In genomic region chr9:22811931-22812330, GRCm38 (mm10) we compare ENCODE assay signal across 27 mouse cellular contexts.
DNase-seq lines count a peak whose midpoint lies in the region; ATAC-seq and TF ChIP-seq lines count a peak whose summit lies in the region.
"Had no signal": no experiment of that assay in that cellular context is flagged by ENCODE, and none has a peak within 500 bp of the region (broad histone marks: within the 10 kb centered on the region; RNA-seq: fewer than 3 reads in every experiment).

No protein-coding gene starts in this region.

- 78% methylated on average over 2 of the region's 2 CpGs for WGBS in liver, embryonic 12.5 days (ENCODE audit: insufficient replicate concordance)
- WGBS in liver, embryonic 11.5 days = 86% methylated on average over 2 of the region's 2 CpGs

- no peak overlapping the region for H3K9ac ChIP-seq in liver, embryonic 12.5 days
- no peak overlapping the region for H3K9ac ChIP-seq in liver, embryonic 11.5 days (ENCODE audit: low read depth, low read length)
- no peak overlapping the region for H3K9ac ChIP-seq in MEL (ENCODE audit: control insufficient read depth, low read depth, low read length, poor library complexity, severe bottlenecking)
- H3K9ac ChIP-seq: embryonic facial prominence, embryonic 13.5 days; forebrain, embryonic 13.5 days; heart, embryonic 12.5 days; heart, embryonic 15.5 days; hindbrain, embryonic 15.5 days had no signal

- peak overlapping the region; percentile 58 for H3K4me2 ChIP-seq in liver, embryonic 12.5 days
- H3K4me2 ChIP-seq in liver, embryonic 11.5 days = no peak overlapping the region
- H3K4me2 ChIP-seq: embryonic facial prominence, embryonic 13.5 days; forebrain, embryonic 13.5 days; heart, embryonic 12.5 days; heart, embryonic 15.5 days; hindbrain, embryonic 15.5 days had no signal

- no peak for TF ChIP-seq EP300 in MEL (IDR thresholded peaks at IDR 0.05; ENCODE audit: low read depth in 1 of 2, low read length in 2 of 2)

- no peak for DNase-seq in liver, embryonic 11.5 days (ENCODE audit: low spot score)
- DNase-seq in G1E (ENCODE audit: low spot score) (no peak), MEL (ENCODE audit: low read depth, low spot score) (no peak)
- peak; percentile 36 for DNase-seq in fat pad, adult 2 months (ENCODE audit: extremely low read depth, low read depth, low spot score)
- no peak for DNase-seq in right cerebral cortex, adult 2 months (ENCODE audit: low spot score in 2 of 2)
- DNase-seq: adrenal gland, adult 8-10 months; adrenal gland, postnatal 25 days; cerebellum, adult 18-20 months; cerebellum, adult 9-10 months; cerebellum, postnatal 14 days; gastrocnemius, postnatal 10 days; gastrocnemius, postnatal 36 days; heart, adult 18-20 months; heart, postnatal 10 days; heart, postnatal 4 days; kidney, adult 11 months had no signal

- no peak overlapping the region for H3K27ac ChIP-seq in liver, embryonic 12.5 days
- no peak overlapping the region for H3K27ac ChIP-seq in liver, embryonic 11.5 days (ENCODE audit: low read depth, low read length)
- H3K27ac ChIP-seq in MEL (ENCODE audit: control insufficient read depth, low read depth, low read length) = no peak overlapping the region
- H3K27ac ChIP-seq: embryonic facial prominence, embryonic 13.5 days; forebrain, embryonic 10.5 days; forebrain, embryonic 13.5 days; heart, embryonic 15.5 days; hindbrain, embryonic 15.5 days had no signal

- no peak for ATAC-seq in liver, embryonic 12.5 days
- no peak for ATAC-seq in liver, embryonic 11.5 days (replicated peaks; ENCODE audit: low FRiP score)
- no peak for ATAC-seq in G1E (ENCODE audit: extremely low read depth, insufficient number of reproducible peaks, low FRiP score, poor library complexity, severe bottlenecking)
- ATAC-seq in megakaryocyte-erythroid progenitor cell, adult 5-6 weeks (replicated peaks; ENCODE audit: low FRiP score, low TSS enrichment, poor library complexity, severe bottlenecking) = no peak
- ATAC-seq: CD4-positive, CD25-positive, alpha-beta regulatory T cell, adult 4 months; forebrain, embryonic 13.5 days; forebrain, embryonic 16.5 days had no signal

- H3K9me3 ChIP-seq in liver, embryonic 12.5 days (replicated peaks) = no peaks in the 10 kb centered on the region
- no peaks in the 10 kb centered on the region for H3K9me3 ChIP-seq in liver, embryonic 11.5 days (ENCODE audit: control insufficient read depth, low read length)
- H3K9me3 ChIP-seq in G1E (replicated peaks) (no peaks in the 10 kb centered on the region), MEL (replicated peaks; ENCODE audit: insufficient read depth, low read length) (no peaks in the 10 kb centered on the region)
- H3K9me3 ChIP-seq: embryonic facial prominence, embryonic 13.5 days; forebrain, embryonic 10.5 days; forebrain, embryonic 13.5 days; heart, embryonic 12.5 days; heart, embryonic 15.5 days; hindbrain, embryonic 15.5 days had no signal

- TF ChIP-seq RAD21 in MEL (IDR thresholded peaks at IDR 0.05; ENCODE audit: low read depth, low read length) = no peak

- TF ChIP-seq CTCF in G1E (IDR thresholded peaks at IDR 0.05; ENCODE audit: low read depth, low read length) (no peak), MEL (IDR thresholded peaks at IDR 0.05 in 2 of 3, conservative IDR thresholded peaks at IDR 0.05 in 1 of 3; ENCODE audit: control insufficient read depth in 1 of 3, insufficient read depth in 1 of 3, low read depth in 2 of 3, low read length in 3 of 3, poor library complexity in 1 of 3, severe bottlenecking in 1 of 3) (no peak)

- no peak overlapping the region for H3K4me3 ChIP-seq in liver, embryonic 12.5 days
- H3K4me3 ChIP-seq in liver, embryonic 11.5 days (ENCODE audit: low read depth, low read length) = no peak overlapping the region
- H3K4me3 ChIP-seq in G1E (ENCODE audit: low read depth, low read length) (peak overlapping the region; percentile 57; the same call in 1 of the 2 replicates), MEL (ENCODE audit: control insufficient read depth in 1 of 2, insufficient read depth in 1 of 2, low read depth in 2 of 2, low read length in 2 of 2) (no peak overlapping the region)
- H3K4me3 ChIP-seq: embryonic facial prominence, embryonic 13.5 days; erythroblast, embryonic 14.5 days; forebrain, embryonic 10.5 days; forebrain, embryonic 13.5 days; heart, embryonic 12.5 days; heart, embryonic 15.5 days; hindbrain, embryonic 15.5 days had no signal

- no peaks in the 10 kb centered on the region for H3K79me2 ChIP-seq in MEL (ENCODE audit: control insufficient read depth, insufficient read depth, low read length, poor library complexity)

- H3K36me3 ChIP-seq in liver, embryonic 12.5 days = no peaks in the 10 kb centered on the region
- no peaks in the 10 kb centered on the region for H3K36me3 ChIP-seq in liver, embryonic 11.5 days (ENCODE audit: control insufficient read depth, insufficient read depth, low read length)
- H3K36me3 ChIP-seq in G1E (replicated peaks) (peaks cover 27% of the 10 kb centered on the region), MEL (ENCODE audit: control insufficient read depth in 1 of 2, insufficient read depth in 2 of 2, low read length in 2 of 2) (peaks cover 0 to 45% of the 10 kb centered on the region in 2 experiments; a peak in 2 of 4 replicates)
- H3K36me3 ChIP-seq: embryonic facial prominence, embryonic 13.5 days; forebrain, embryonic 10.5 days; heart, embryonic 12.5 days; heart, embryonic 15.5 days; hindbrain, embryonic 15.5 days had no signal

- peaks cover 77% of the 10 kb centered on the region for H3K4me1 ChIP-seq in liver, embryonic 12.5 days
- peaks cover 50% of the 10 kb centered on the region for H3K4me1 ChIP-seq in liver, embryonic 11.5 days (replicated peaks; ENCODE audit: control insufficient read depth, insufficient read depth, low read length)
- H3K4me1 ChIP-seq in G1E (ENCODE audit: insufficient read depth, low read depth, low read length) (peaks cover 85% of the 10 kb centered on the region), MEL (ENCODE audit: control insufficient read depth in 1 of 2, insufficient read depth in 2 of 2, low read length in 2 of 2) (peaks cover 43 to 52% of the 10 kb centered on the region in 2 experiments)
- H3K4me1 ChIP-seq: forebrain, embryonic 13.5 days; hindbrain, embryonic 15.5 days had no signal

- TF ChIP-seq POLR2A in MEL (IDR thresholded peaks at IDR 0.05; ENCODE audit: control insufficient read depth in 1 of 2, insufficient read depth in 1 of 2, low read depth in 1 of 2, low read length in 2 of 2, poor library complexity in 1 of 2) = no peak

- no peaks in the 10 kb centered on the region for H3K27me3 ChIP-seq in liver, embryonic 12.5 days (replicated peaks)
- H3K27me3 ChIP-seq in liver, embryonic 11.5 days (replicated peaks; ENCODE audit: control insufficient read depth, insufficient read depth, low read length) = no peaks in the 10 kb centered on the region
- H3K27me3 ChIP-seq in G1E (ENCODE audit: insufficient read depth, low read length) = no peaks in the 10 kb centered on the region
- no peaks in the 10 kb centered on the region for H3K27me3 ChIP-seq in MEL (ENCODE audit: control insufficient read depth in 1 of 2, insufficient read depth in 2 of 2, low read length in 2 of 2)
- H3K27me3 ChIP-seq: embryonic facial prominence, embryonic 13.5 days; forebrain, embryonic 13.5 days; heart, embryonic 12.5 days; heart, embryonic 15.5 days; hindbrain, embryonic 15.5 days had no signal

TF ChIP-seq in MEL, 35 proteins besides CTCF, POLR2A, EP300 and RAD21:
- TF ChIP-seq ZKSCAN1 (IDR thresholded peaks at IDR 0.05; ENCODE audit: low read depth, low read length) = no peak
- TF ChIP-seq ZC3H11A (IDR thresholded peaks at IDR 0.05; ENCODE audit: low read depth, low read length) = 0 out of 2 replicates have a peak, but pooled peaks have one; percentile 0
